Mouse (Mus musculus): ENCODE measurements around the gene Mat1a.

DNA sequence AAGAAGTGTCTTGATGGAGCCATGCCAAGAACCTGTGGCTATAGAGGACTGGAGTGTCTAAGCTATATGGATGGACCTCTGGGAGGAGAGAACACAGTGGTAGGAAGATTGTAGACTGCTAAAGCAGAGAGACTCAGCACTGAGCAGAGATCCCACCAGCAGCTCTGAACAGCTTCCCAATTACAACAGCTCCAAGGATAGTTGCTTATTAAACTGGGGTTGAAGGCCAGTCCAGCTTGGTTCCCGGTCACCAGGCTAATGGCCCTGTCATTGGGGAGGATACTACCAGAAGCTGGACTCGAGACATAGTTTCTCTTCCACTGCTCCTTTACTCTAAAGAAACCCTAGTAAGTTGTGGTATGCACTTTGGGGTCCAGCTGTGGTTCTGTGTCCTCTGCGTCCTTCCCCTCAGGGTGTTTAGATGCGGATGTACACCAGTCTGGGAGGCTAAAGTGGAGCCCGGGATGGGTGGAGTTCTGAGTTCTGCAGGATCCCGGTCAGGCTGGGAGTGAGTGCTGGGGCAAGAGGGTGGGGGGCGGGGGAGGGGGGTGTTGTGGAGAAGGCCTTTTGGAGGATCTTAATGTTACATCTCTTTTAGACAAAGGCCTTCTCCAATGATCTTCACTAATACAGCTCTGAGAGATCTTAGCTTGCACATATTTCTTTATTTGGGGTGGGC, 46.5 kb downstream of the Mat1a start, which contains the start of gene Mbl1:
- TF ChIP-seq GATA1 (IDR thresholded peaks at IDR 0.05; ENCODE audit: low read length) (no peak), TAL1 (IDR thresholded peaks at IDR 0.05; ENCODE audit: low read length) (no peak)
